Mouse (Mus musculus): ENCODE data around the gene Mrgprg.

DNA sequence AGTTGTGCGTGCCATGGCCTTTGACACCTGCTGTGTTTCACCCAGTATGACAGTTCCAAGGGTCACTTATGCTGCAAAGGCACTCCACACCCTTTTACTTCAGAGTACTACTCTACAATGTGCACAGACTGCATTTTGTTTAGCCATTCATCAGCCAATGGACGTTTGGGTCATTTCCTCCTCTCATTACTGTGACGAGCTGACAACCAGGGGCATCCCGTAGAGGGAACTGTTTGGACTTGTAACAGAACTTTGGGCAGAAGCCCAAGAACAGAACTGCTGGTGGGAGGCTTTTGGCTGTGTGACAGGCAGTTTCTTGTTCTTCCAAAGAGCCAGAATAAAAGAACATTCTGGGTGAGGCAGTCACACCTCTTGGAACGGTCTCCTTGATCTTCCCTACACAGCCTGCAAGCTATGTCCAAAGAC, 38.4 kb upstream of the Mrgprg start:
- no peak for TF ChIP-seq CTCF (conservative IDR thresholded peaks at IDR 0.05; ENCODE audit: low read length)
- TF ChIP-seq POU5F1 (IDR thresholded peaks at IDR 0.05; ENCODE audit: borderline replicate concordance, low read length) = no peak
